Mouse (Mus musculus): ENCODE measurements around the gene Chn2. TPM values are rescaled to one million over a fixed set of nuclear protein-coding genes. Genes with fewer than 3 reads are reported as not detected.

The Chn2 gene
- polyA plus RNA-seq, 1 experiment from 2014 or later = 20.2 TPM

DNA sequence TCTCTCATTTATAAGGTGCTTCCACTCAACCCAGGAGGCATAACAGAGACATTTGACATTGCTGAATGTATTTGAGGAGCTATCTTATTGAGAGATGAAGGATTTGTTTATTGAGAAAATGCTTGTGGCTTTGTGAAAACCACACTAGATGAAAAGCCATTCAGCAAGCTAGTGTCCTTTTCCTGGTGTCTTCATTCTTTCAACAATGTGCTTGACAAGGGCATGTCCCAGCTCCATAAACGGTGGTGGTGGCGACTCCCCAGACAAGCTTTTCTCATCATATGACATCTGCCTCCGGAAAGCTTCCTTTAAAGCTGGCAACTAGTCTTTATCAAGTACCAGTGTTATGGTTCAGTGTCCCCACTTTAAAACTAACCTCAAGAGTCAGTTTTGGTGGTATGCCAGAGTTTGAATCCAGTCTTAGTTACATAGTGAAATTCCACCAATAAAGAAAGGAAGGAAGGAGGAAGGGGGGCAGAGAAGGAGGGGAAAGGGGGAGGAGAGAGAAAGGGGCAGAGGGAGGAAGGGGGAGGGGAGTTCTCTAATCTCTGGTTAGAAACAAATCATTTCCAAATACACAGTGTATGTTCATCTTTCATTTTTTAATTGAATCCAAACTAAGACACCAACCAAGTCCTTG is 286.0 kb downstream of the Chn2 start, which contains the start of gene Prr15:
TSS of gene Prr15 (plus strand) at position 590 of the 640 bp plus-strand sequence.
- H3K27ac ChIP-seq (ENCODE audit: low read length) = no peak within 1 kb of the TSS; the same call in 1 of the 2 replicates
- H3K27me3 ChIP-seq (replicated peaks; ENCODE audit: control insufficient read depth, insufficient read depth, low read length) = 0 out of 2 replicates have a peak, but pooled peaks cover 2% of the 10 kb centered on the region
- H3K9me3 ChIP-seq (ENCODE audit: control insufficient read depth, low read length) = no peaks in the 10 kb centered on the region
- peak within 1 kb of the TSS; percentile 60 for H3K4me3 ChIP-seq (ENCODE audit: low read length)
- WGBS = 49% methylated on average over 3 of the region's 3 CpGs
- peak within 1 kb of the TSS; percentile 92 for H3K4me2 ChIP-seq (ENCODE audit: low read depth, low read length)
- no peak for ATAC-seq
- H3K9ac ChIP-seq (ENCODE audit: low read depth, low read length) = peak within 1 kb of the TSS; percentile 74
- peaks cover 15% of the 10 kb centered on the region for H3K4me1 ChIP-seq (ENCODE audit: control insufficient read depth, insufficient read depth, low read length)
- H3K36me3 ChIP-seq (ENCODE audit: control insufficient read depth, insufficient read depth, low read length) = no peaks in the 10 kb centered on the region

DNA sequence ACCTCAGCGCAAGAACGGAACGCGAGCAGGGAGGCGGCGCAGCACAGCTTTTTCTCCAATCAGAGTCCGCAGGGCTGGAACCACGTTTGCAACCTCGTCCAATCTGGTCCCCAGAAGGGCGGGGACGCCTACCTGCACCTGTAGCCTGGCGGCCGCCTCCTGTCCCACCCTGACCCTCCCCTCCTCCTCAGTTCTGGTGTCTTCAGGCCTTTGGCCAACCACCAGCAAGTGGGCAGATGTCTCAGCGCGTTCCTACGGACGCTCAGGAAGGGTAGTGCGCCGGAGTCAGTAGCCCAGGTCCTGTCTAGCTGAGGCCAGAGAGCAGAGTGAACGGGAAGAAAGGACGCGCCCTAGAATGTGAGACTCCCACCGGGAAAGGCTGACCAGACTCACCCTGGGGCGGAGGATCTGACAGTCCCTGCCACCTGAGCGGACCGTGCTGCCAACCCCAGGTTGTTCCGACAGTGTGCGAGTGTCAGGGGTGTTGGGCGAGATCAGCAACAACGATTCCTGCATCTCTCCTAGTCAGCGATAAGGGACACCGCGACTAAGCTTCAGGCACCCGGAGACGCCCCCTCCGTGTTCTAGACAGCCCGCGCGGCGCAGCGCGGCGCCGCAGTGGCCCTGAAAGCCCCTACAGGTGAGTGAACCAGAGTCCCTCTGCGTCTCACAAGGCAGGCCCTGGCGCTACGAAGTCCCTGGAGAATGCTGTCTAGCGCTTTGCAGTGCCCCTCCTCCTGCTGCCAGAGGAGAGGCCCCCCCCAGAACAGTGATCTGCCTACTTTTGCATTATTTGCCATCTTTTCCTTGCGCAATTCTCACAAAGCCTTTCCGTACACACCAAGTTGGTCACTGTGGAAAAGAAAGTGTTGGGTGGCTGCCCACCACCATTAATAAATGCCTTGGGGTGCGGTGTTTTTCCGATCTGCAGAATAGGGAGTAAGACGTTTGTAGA is 287.6 kb downstream of the Chn2 start:
- WGBS = under 1% methylated on average over 53 of the region's 53 CpGs
- H3K4me3 ChIP-seq (ENCODE audit: low read length) = peak overlapping the region; percentile 60
- peaks cover 15% of the 10 kb centered on the region for H3K4me1 ChIP-seq (ENCODE audit: control insufficient read depth, insufficient read depth, low read length)
- peak overlapping the region; percentile 74 for H3K9ac ChIP-seq (ENCODE audit: low read depth, low read length)
- peak overlapping the region; percentile 61 for H3K27ac ChIP-seq (ENCODE audit: low read length)
- ATAC-seq = peak; percentile 92
- H3K4me2 ChIP-seq (ENCODE audit: low read depth, low read length) = peak overlapping the region; percentile 92
- no peaks in the 10 kb centered on the region for H3K36me3 ChIP-seq (ENCODE audit: control insufficient read depth, insufficient read depth, low read length)
- H3K9me3 ChIP-seq (ENCODE audit: control insufficient read depth, low read length) = no peaks in the 10 kb centered on the region
- 0 out of 2 replicates have a peak, but pooled peaks cover 2% of the 10 kb centered on the region for H3K27me3 ChIP-seq (replicated peaks; ENCODE audit: control insufficient read depth, insufficient read depth, low read length)

DNA sequence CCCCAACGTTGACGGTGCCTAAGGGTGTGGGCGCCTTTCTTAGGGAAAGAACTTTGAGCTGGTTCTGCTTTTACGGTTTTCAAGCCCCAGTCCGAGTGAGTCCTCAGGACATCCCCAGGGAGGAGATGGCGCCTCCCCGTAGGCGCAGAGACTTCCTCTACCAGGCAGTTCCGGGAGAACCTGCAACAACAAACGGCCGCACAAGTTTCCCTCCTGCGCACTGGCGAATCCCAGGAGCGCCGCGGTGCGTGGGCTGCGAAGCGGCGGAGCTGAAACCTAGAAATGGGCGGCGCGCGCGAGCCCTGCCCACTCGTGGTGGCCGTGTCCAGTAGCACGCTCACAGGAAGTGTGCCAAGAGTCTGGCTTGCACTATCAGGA is 288.3 kb downstream of the Chn2 start:
- Histone ChIP-seq H3K4me2 (ENCODE audit: low read depth, low read length) (peak overlapping the region; percentile 92), H3K36me3 (ENCODE audit: control insufficient read depth, insufficient read depth, low read length) (no peaks in the 10 kb centered on the region), H3K4me3 (ENCODE audit: low read length) (peak overlapping the region; percentile 60), H3K27me3 (replicated peaks; ENCODE audit: control insufficient read depth, insufficient read depth, low read length) (0 out of 2 replicates have a peak, but pooled peaks cover 2% of the 10 kb centered on the region), H3K9me3 (ENCODE audit: control insufficient read depth, low read length) (no peaks in the 10 kb centered on the region), H3K27ac (ENCODE audit: low read length) (peak overlapping the region; percentile 61), H3K9ac (ENCODE audit: low read depth, low read length) (peak overlapping the region; percentile 74), H3K4me1 (ENCODE audit: control insufficient read depth, insufficient read depth, low read length) (peaks cover 15% of the 10 kb centered on the region)
- peak; percentile 28; the same call in 1 of the 2 replicates for ATAC-seq
- WGBS = under 1% methylated on average over 28 of the region's 28 CpGs

DNA sequence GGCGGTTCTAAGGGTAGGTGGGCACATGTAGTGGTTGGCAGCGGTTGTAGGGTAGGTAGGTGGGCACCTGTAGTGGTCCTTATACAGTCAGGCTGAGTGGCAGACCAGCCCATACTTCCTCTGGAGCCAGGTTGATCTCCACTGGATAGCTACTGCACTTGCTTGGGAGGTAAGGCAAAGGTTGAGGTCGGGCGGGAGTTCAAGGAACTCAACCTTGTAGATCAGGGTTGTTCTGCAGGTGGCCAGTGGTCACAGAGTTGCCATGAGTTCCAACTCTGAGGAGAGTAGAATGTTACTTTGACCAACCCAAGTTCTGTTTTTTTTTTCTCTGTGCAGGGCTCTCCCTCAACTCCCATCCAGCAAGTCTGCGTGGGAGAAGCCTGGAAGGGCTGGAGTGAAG is 289.4 kb downstream of the Chn2 start:
- H3K9ac ChIP-seq (ENCODE audit: low read depth, low read length) = 0 out of 2 replicates have a peak overlapping the region, but pooled peaks have one; percentile 74
- H3K36me3 ChIP-seq (ENCODE audit: control insufficient read depth, insufficient read depth, low read length) = no peaks in the 10 kb centered on the region
- no peak for ATAC-seq
- peaks cover 23% of the 10 kb centered on the region for H3K4me1 ChIP-seq (ENCODE audit: control insufficient read depth, insufficient read depth, low read length)
- 89% methylated on average over 5 of the region's 5 CpGs for WGBS
- 0 out of 2 replicates have a peak overlapping the region, but pooled peaks have one; percentile 31 for H3K27ac ChIP-seq (ENCODE audit: low read length)
- H3K4me3 ChIP-seq (ENCODE audit: low read length) = no peak overlapping the region
- H3K9me3 ChIP-seq (ENCODE audit: control insufficient read depth, low read length) = no peaks in the 10 kb centered on the region
- peak overlapping the region; percentile 92 for H3K4me2 ChIP-seq (ENCODE audit: low read depth, low read length)
- 0 out of 2 replicates have a peak, but pooled peaks cover 2% of the 10 kb centered on the region for H3K27me3 ChIP-seq (replicated peaks; ENCODE audit: control insufficient read depth, insufficient read depth, low read length)

DNA sequence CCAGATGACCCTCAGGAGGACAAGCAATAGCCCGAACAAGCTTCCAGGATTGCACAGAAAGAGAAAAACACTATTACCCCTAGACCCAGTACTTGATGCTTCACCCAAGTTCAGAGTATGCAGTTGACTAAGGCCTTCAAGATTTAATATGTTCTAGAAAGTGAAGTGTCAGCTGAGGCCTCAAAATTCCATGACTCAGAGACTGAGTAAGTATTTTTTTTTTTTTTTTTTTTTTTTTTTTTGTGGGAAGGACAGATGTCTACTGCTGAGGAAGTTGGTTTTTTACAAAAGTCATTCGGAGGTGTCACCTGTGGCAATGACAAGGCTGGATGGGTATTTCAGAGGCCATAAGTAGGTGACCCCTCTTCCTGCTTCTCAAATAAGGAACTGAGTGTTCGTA is 290.2 kb downstream of the Chn2 start:
- Histone ChIP-seq H3K9me3 (ENCODE audit: control insufficient read depth, low read length) (no peaks in the 10 kb centered on the region), H3K4me3 (ENCODE audit: low read length) (no peak overlapping the region), H3K4me2 (ENCODE audit: low read depth, low read length) (0 out of 2 replicates have a peak overlapping the region, but pooled peaks have one; percentile 10), H3K4me1 (ENCODE audit: control insufficient read depth, insufficient read depth, low read length) (peaks cover 29% of the 10 kb centered on the region), H3K9ac (ENCODE audit: low read depth, low read length) (0 out of 2 replicates have a peak overlapping the region, but pooled peaks have one; percentile 22), H3K36me3 (ENCODE audit: control insufficient read depth, insufficient read depth, low read length) (no peaks in the 10 kb centered on the region), H3K27ac (ENCODE audit: low read length) (peak overlapping the region; percentile 13; the same call in 1 of the 2 replicates), H3K27me3 (replicated peaks; ENCODE audit: control insufficient read depth, insufficient read depth, low read length) (0 out of 2 replicates have a peak, but pooled peaks cover 2% of the 10 kb centered on the region)
- WGBS = 69% methylated on average over 3 of the region's 3 CpGs
- no peak for ATAC-seq

DNA sequence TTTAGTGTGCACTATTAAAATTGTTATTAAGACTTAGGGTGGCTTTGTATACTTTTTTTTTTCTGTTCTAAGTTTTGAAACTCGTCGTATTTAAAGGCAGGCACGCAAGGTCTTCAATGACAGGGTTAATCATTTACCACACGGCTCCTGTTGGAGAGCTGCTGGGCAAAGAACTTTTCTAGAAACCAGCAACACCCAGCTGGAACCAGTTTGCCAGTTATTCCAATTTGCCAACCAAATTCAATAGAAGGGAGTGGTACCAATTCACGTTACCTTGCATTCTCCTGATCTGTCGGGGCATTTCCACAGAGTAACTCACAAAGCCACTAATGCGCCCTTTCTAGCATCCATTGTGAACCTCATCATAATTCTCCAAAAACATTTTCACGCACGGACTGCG is 290.8 kb downstream of the Chn2 start:
- H3K9me3 ChIP-seq (ENCODE audit: control insufficient read depth, low read length) = no peaks in the 10 kb centered on the region
- 76% methylated on average over 10 of the region's 10 CpGs for WGBS
- peak overlapping the region; percentile 35 for H3K27ac ChIP-seq (ENCODE audit: low read length)
- no peaks in the 10 kb centered on the region for H3K36me3 ChIP-seq (ENCODE audit: control insufficient read depth, insufficient read depth, low read length)
- 0 out of 2 replicates have a peak, but pooled peaks cover 2% of the 10 kb centered on the region for H3K27me3 ChIP-seq (replicated peaks; ENCODE audit: control insufficient read depth, insufficient read depth, low read length)
- peak overlapping the region; percentile 1; the same call in 1 of the 2 replicates for H3K4me2 ChIP-seq (ENCODE audit: low read depth, low read length)
- no peak for ATAC-seq
- H3K4me3 ChIP-seq (ENCODE audit: low read length) = no peak overlapping the region
- H3K9ac ChIP-seq (ENCODE audit: low read depth, low read length) = no peak overlapping the region
- peaks cover 29% of the 10 kb centered on the region for H3K4me1 ChIP-seq (ENCODE audit: control insufficient read depth, insufficient read depth, low read length)

DNA sequence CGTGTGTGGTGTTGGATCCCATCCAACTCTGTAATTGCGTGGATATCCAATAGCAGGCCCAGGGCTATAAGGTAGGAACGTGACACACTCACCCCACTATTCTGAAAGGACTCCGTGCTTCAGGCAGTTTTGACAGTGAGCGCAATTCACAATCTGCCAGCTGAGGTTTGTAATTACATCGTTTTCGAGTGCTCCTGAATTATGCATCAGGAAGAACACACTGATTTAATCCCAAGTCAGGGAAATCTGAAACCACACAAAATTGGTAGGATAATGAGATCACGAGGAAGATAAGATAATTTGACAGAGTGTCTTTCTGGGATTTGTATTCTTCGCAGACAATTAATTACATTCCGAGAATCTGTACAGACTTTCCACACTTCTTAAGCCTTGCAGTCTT is 292.4 kb downstream of the Chn2 start:
- no peak overlapping the region for H3K9ac ChIP-seq (ENCODE audit: low read depth, low read length)
- no peak for ATAC-seq
- WGBS = 37% methylated on average over 10 of the region's 10 CpGs
- H3K4me3 ChIP-seq (ENCODE audit: low read length) = no peak overlapping the region
- H3K9me3 ChIP-seq (ENCODE audit: control insufficient read depth, low read length) = no peaks in the 10 kb centered on the region
- H3K4me1 ChIP-seq (ENCODE audit: control insufficient read depth, insufficient read depth, low read length) = peaks cover 29% of the 10 kb centered on the region
- H3K27ac ChIP-seq (ENCODE audit: low read length) = no peak overlapping the region; the same call in 1 of the 2 replicates
- no peak overlapping the region for H3K4me2 ChIP-seq (ENCODE audit: low read depth, low read length)
- no peaks in the 10 kb centered on the region for H3K27me3 ChIP-seq (replicated peaks; ENCODE audit: control insufficient read depth, insufficient read depth, low read length)
- H3K36me3 ChIP-seq (ENCODE audit: control insufficient read depth, insufficient read depth, low read length) = no peaks in the 10 kb centered on the region

DNA sequence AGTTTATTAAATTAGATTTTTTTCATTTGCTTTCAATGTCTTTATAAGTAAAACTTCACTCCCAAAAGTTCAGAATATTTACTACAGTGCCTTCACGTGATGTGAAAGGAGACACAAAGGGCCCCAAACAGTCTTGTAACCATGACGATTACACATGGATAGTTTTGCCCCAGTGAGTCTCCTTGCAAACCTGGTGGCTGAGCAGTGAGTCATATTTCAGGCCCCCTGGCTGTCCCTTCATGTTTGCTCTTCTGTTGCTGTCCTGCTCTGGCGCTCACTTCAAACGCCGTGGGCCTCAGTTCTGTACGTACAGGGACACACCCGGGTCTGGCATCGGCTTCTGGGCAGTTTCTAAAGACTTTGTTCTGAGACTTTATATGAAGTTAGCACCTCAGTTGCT is 292.8 kb downstream of the Chn2 start:
- peak overlapping the region; percentile 36; the same call in 1 of the 2 replicates for H3K9ac ChIP-seq (ENCODE audit: low read depth, low read length)
- WGBS = 26% methylated on average over 8 of the region's 8 CpGs
- peak overlapping the region; percentile 88 for H3K27ac ChIP-seq (ENCODE audit: low read length)
- peak; percentile 52 for ATAC-seq
- H3K9me3 ChIP-seq (ENCODE audit: control insufficient read depth, low read length) = no peaks in the 10 kb centered on the region
- H3K4me1 ChIP-seq (ENCODE audit: control insufficient read depth, insufficient read depth, low read length) = peaks cover 29% of the 10 kb centered on the region
- H3K4me2 ChIP-seq (ENCODE audit: low read depth, low read length) = 0 out of 2 replicates have a peak overlapping the region, but pooled peaks have one; percentile 10
- no peak overlapping the region for H3K4me3 ChIP-seq (ENCODE audit: low read length)
- H3K27me3 ChIP-seq (replicated peaks; ENCODE audit: control insufficient read depth, insufficient read depth, low read length) = no peaks in the 10 kb centered on the region
- no peaks in the 10 kb centered on the region for H3K36me3 ChIP-seq (ENCODE audit: control insufficient read depth, insufficient read depth, low read length)
